Mouse (Mus musculus) liver, adult 2 months (tissue): ENCODE measurements around the gene Lrg1. TPM values are rescaled to one million over a fixed set of nuclear protein-coding genes. Genes with fewer than 3 reads are reported as not detected.
A peak's percentile ranks its signal among the peaks of the same experiment; 100 is the strongest.

Experiments used
- DNase-seq: peaks from one replicate; pipeline ENCODE4 v3.0.0-alpha.2; 2011; ENCODE audit warnings: low read depth, low spot score; ENCODE audit errors: extremely low read depth
- H3K27ac ChIP-seq: fragments of 200-500 bp; replicated peaks from 2 replicates; pipeline ENCODE4 v1.5.1; 2012; ENCODE audit warnings: low read depth, mild to moderate bottlenecking, control low read depth, inconsistent platforms, low read length; ENCODE audit not compliant: insufficient read depth
- H3K27me3 ChIP-seq: fragments of 200-500 bp; 2 replicates; pipeline ENCODE4 v1.6.1; 2012; ENCODE audit warnings: mild to moderate bottlenecking, moderate library complexity, low read length, inconsistent platforms; ENCODE audit not compliant: control insufficient read depth, insufficient read depth
- H3K36me3 ChIP-seq: fragments of 200-500 bp; 2 replicates; pipeline ENCODE4 v1.6.1; 2012; ENCODE audit warnings: low read length, inconsistent platforms; ENCODE audit not compliant: control insufficient read depth, insufficient read depth
- H3K4me1 ChIP-seq: fragments of 200-500 bp; 2 replicates; pipeline ENCODE4 v1.6.1; 2011; ENCODE audit warnings: low read length; ENCODE audit not compliant: control insufficient read depth, insufficient read depth
- H3K4me3 ChIP-seq: fragments of 200-500 bp; 2 replicates; pipeline ENCODE4 v1.5.1; 2011; ENCODE audit warnings: low read depth, mild to moderate bottlenecking, control low read depth, low read length, moderate library complexity; ENCODE audit not compliant: insufficient read depth
- H3K79me2 ChIP-seq: fragments of 200-500 bp; 2 replicates; pipeline ENCODE4 v1.6.1; 2012; ENCODE audit warnings: inconsistent platforms, mild to moderate bottlenecking, low read length, moderate library complexity; ENCODE audit not compliant: control insufficient read depth, insufficient read depth
- H3K9ac ChIP-seq: fragments of 200-500 bp; 2 replicates; pipeline ENCODE4 v1.6.1; 2012; ENCODE audit warnings: low read depth, mild to moderate bottlenecking, control low read depth, inconsistent platforms, low read length
- CTCF ChIP-seq: fragments of 200-500 bp; IDR thresholded peaks from 2 replicates; pipeline ENCODE4 v1.5.1; 2011; ENCODE audit warnings: low read depth, low read length, control low read depth
- POLR2A ChIP-seq: fragments of 200-500 bp; IDR thresholded peaks from 2 replicates; pipeline ENCODE4 v1.6.1; 2011; ENCODE audit warnings: low read length, control low read depth; ENCODE audit not compliant: insufficient read depth; ENCODE audit errors: extremely low read depth
- WGBS: fragments of 180-500 bp; shearing (Covaris S2); methylation state at CpG from one replicate; pipeline ENCODE4 v1.1.7; 2018; 5-methylcytosine and 5-hydroxymethylcytosine counted together
- polyA plus RNA-seq: library from polyadenylated mRNA; depleted of rRNA; stranded (reverse); fragments of >200 nt; gene quantifications from 2 replicates; pipeline ENCODE4 v1.2.3, GENCODE M21; 2012
- total RNA-seq: library from RNA; depleted of rRNA; stranded (reverse); fragments of >200 nt; gene quantifications from 2 replicates; pipeline ENCODE4 v1.2.3, GENCODE M21; 2014

The Lrg1 gene
- total and polyA plus RNA-seq, 2 experiments, result 116 to 543 TPM

DNA sequence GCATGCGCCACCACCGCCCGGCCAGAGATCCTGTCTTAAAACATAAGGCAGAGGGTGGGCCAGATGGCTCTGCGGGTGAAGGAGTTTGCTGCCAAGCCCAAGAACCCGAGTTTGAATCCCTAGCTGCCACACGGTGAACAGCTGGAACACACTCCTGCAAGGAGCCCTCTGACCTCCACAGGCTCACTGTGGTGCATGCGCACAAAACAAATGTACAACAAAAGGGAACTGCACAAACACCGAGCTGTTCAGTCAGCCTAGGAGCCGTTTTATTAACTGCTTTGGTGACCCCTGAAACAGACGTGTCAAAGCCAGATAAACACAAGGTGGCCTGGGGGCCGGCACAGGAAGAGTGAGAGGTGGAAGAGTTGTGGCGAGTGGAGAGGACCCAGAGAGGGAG, 2.4 kb downstream of the Lrg1 start:
- Histone ChIP-seq H3K79me2 (peaks cover 10% of the 10 kb centered on the region; the same call in 1 of the 2 replicates), H3K27me3 (no peaks in the 10 kb centered on the region), H3K4me3 (peak overlapping the region; percentile 86), H3K36me3 (peaks cover 4% of the 10 kb centered on the region; the same call in 1 of the 2 replicates), H3K27ac (peak overlapping the region; percentile 95), H3K4me1 (peaks cover 25% of the 10 kb centered on the region), H3K9ac (peak overlapping the region; percentile 92)
- whole genome bisulfite sequencing, result 30% methylated on average over 12 of the region's 12 CpGs
- no peak for TF ChIP-seq POLR2A
- no peak for TF ChIP-seq CTCF
- peak; percentile 77 for DNase-seq

DNA sequence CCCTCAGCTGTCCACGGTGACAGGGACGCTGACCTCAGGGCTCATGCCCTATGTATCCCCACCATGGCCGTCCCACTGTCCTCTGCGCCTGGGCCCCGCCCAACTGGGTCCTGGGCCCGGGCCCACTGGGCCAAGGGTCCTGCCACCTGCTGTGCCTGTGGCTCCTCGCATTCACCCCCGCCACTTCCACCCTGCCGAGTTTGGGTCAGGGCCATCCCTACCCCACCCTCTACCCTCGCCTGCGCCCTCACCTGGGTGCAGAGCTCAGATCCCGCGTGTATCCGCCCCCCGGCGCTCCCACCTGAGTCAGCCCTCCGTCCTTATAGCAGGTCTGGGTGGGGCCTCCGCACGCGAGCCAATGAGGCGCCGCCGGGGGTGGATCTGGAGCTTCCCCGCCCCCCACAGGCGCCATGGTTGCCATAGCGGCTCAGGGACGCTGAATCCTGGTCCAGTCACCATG, 4.5 kb downstream of the Lrg1 start, which contains the start of gene Plin5:
Gene Plin5 (minus strand): TSS at position 346 of the 460 bp plus-strand sequence.
- peak; percentile 89 for DNase-seq

DNA sequence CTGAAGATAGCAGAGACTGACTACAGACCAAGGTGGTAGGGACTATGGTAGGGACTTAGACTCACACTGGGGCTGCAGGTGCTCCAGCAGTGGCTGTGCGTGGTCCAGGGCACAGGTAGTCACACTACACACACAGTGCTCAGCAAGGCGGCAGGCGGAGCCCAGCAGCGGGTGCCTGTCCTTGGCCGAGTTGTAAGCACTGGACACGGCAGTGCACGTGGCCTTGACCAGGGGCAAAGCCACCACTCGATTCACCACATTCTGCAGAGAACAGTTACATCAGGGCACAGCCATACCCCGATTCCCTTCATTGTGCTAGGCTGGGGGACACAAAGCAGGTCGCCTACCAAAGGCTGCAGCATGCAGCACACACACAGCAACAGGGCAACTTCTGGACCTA, 5.6 kb downstream of the Lrg1 start:
- TF ChIP-seq POLR2A (no peak), CTCF (no peak)
- peak overlapping the region; percentile 67 for H3K9ac ChIP-seq
- peak overlapping the region; percentile 57 for H3K4me3 ChIP-seq
- DNase-seq, result peak; percentile 88
- H3K27ac ChIP-seq, result peak overlapping the region; percentile 85
- peaks cover 6% of the 10 kb centered on the region; the same call in 1 of the 2 replicates for H3K36me3 ChIP-seq
- H3K79me2 ChIP-seq, result peaks cover 5% of the 10 kb centered on the region; the same call in 1 of the 2 replicates
- whole genome bisulfite sequencing, result 23% methylated on average over 10 of the region's 10 CpGs
- no peaks in the 10 kb centered on the region for H3K27me3 ChIP-seq
- peaks cover 27% of the 10 kb centered on the region for H3K4me1 ChIP-seq

More for the DNA sequence above, 4.5 kb downstream of the Lrg1 start, which contains the start of gene Plin5:
- Histone ChIP-seq H3K4me3 (peak within 1 kb of the TSS; percentile 57), H3K9ac (peak within 1 kb of the TSS; percentile 67), H3K27me3 (no peaks in the 10 kb centered on the region), H3K27ac (peak within 1 kb of the TSS; percentile 85), H3K36me3 (peaks cover 4% of the 10 kb centered on the region; the same call in 1 of the 2 replicates), H3K4me1 (peaks cover 29% of the 10 kb centered on the region), H3K79me2 (peaks cover 5% of the 10 kb centered on the region; the same call in 1 of the 2 replicates)
- WGBS, result 4% methylated on average over 27 of the region's 27 CpGs
- peak; percentile 95 for TF ChIP-seq POLR2A
- no peak for TF ChIP-seq CTCF

DNA sequence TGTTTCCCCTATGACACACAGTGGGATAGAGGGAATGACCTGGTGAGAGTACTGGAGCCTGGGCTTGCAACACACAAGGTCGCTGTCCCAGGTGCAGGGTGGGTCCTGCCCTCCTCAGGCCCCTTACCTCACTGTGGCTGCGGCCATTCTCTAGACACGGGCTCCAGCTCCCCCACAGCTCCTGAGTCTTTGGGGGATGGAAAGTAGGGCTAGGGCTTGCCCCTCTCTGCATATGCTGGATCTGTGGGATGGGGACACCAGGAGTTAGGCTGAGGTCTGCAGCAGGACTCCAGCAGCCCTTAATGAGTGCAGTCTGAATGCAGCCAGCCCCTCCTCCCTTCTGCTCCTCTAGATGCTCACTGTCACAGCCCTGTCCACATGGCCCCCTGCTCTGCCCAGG, 9.1 kb downstream of the Lrg1 start:
- 54% methylated on average over 3 of the region's 3 CpGs for WGBS
- Histone ChIP-seq H3K36me3 (peaks cover 6% of the 10 kb centered on the region; the same call in 1 of the 2 replicates), H3K79me2 (no peaks in the 10 kb centered on the region), H3K27me3 (no peaks in the 10 kb centered on the region), H3K27ac (no peak overlapping the region), H3K4me3 (no peak overlapping the region), H3K9ac (no peak overlapping the region), H3K4me1 (peaks cover 41% of the 10 kb centered on the region)
- no peak for TF ChIP-seq POLR2A
- TF ChIP-seq CTCF, result no peak
- peak; percentile 65 for DNase-seq

DNA sequence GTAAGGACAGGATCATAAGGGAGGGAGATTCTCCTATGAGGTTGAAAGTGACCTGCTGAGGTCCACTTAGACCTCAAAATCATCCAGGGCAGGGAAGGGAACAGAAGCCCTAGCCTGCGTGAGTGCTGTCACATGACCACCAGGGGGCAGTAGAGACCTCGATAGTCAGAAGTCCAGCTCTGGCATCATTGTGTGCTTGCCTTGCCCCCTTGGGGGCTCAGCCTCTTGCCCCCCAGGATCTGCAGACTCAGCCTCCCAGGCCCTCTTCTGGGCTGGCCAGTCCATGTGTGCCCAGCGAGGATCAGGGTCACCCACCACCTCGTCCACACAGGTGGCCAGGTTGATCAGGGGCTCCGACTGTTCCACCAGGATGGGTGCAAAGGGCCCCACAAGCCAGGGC, 9.9 kb downstream of the Lrg1 start:
- Histone ChIP-seq H3K4me3 (no peak overlapping the region), H3K79me2 (no peaks in the 10 kb centered on the region), H3K9ac (no peak overlapping the region), H3K36me3 (peaks cover 6% of the 10 kb centered on the region; the same call in 1 of the 2 replicates), H3K27me3 (no peaks in the 10 kb centered on the region), H3K27ac (no peak overlapping the region), H3K4me1 (peaks cover 41% of the 10 kb centered on the region)
- WGBS, result 50% methylated on average over 5 of the region's 5 CpGs
- peak; percentile 92 for TF ChIP-seq CTCF
- TF ChIP-seq POLR2A, result no peak
- DNase-seq, result peak; percentile 66

DNA sequence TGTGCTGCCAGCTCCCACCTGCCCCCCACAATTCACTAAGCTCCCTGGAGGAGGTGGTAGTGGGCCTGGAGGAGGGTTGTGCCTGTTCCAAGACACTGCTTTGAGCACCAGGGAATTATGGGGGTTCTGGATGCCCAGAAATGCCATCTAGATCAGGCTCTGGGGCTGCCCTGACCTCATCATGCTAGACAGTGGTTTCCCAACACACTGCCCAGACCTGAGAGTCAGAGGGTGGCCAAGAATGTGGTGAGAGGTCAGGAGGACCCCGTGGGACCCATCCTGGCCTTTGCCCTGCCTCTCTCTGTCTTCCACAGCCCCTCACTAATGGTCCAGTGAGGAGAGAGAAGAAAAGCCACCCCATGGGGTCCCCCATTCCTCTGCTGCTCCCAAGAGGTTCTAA, 10.8 kb downstream of the Lrg1 start:
- no peak overlapping the region for H3K4me3 ChIP-seq
- H3K4me1 ChIP-seq, result peaks cover 40% of the 10 kb centered on the region
- H3K27me3 ChIP-seq, result no peaks in the 10 kb centered on the region
- peak overlapping the region; percentile 24; the same call in 1 of the 2 replicates for H3K27ac ChIP-seq
- 18% methylated on average over 1 of the region's 1 CpGs for WGBS
- no peaks in the 10 kb centered on the region for H3K79me2 ChIP-seq
- TF ChIP-seq CTCF (no peak), POLR2A (no peak)
- DNase-seq, result no peak
- peaks cover 6% of the 10 kb centered on the region; the same call in 1 of the 2 replicates for H3K36me3 ChIP-seq
- peak overlapping the region; percentile 11; the same call in 1 of the 2 replicates for H3K9ac ChIP-seq
